Mouse (Mus musculus) ES-E14 (cell line): ENCODE measurements around the gene Hdac8. TPM values are rescaled to one million over a fixed set of nuclear protein-coding genes. Genes with fewer than 3 reads are reported as not detected.

Source experiments
- DNase-seq: peaks from one replicate; pipeline ENCODE4 v3.0.0-alpha.2; 2013; ENCODE audit warnings: low read depth, low spot score
- H3K27ac ChIP-seq: 2 replicates; pipeline ENCODE4 v1.5.1; 2012; ENCODE audit warnings: low read depth, mild to moderate bottlenecking, low read length, moderate library complexity, mixed read lengths; ENCODE audit not compliant: poor library complexity, insufficient read depth, severe bottlenecking
- H3K36me3 ChIP-seq: 2 replicates; pipeline ENCODE4 v1.6.1; 2012; ENCODE audit warnings: mild to moderate bottlenecking, low read length, moderate library complexity, mixed read lengths; ENCODE audit not compliant: control insufficient read depth, poor library complexity, insufficient read depth, severe bottlenecking
- H3K4me1 ChIP-seq, 2 experiments: fragments of 150-350 bp in 1 of 2; sonication (generic) in 1 of 2; 2 replicates each; pipeline ENCODE4 v1.6.1; 2012; ENCODE audit warnings: low read length in 2 of 2, mild to moderate bottlenecking in 1 of 2, mixed read lengths in 1 of 2; ENCODE audit not compliant: control insufficient read depth in 2 of 2, insufficient read depth in 2 of 2, poor library complexity in 1 of 2
- H3K4me3 ChIP-seq, 2 experiments: fragments of 150-350 bp in 1 of 2; sonication (generic) in 1 of 2; 2 replicates each; pipeline ENCODE4 v1.5.1; 2012; ENCODE audit warnings: low read length in 2 of 2, low read depth in 1 of 2, mild to moderate bottlenecking in 1 of 2, mixed read lengths in 1 of 2; ENCODE audit not compliant: insufficient read depth in 1 of 2, poor library complexity in 1 of 2, severe bottlenecking in 1 of 2
- H3K9ac ChIP-seq: 2 replicates; pipeline ENCODE4 v1.6.1; 2012; ENCODE audit warnings: low read depth, mild to moderate bottlenecking, low read length, mixed read lengths; ENCODE audit not compliant: poor library complexity, insufficient read depth, severe bottlenecking
- H3K9me3 ChIP-seq: fragments of 150-350 bp; sonication (generic); 2 replicates; pipeline ENCODE4 v1.6.1; 2012; ENCODE audit warnings: low read depth, mild to moderate bottlenecking, low read length; ENCODE audit not compliant: control insufficient read depth, insufficient read depth
- CHD2 ChIP-seq: IDR thresholded peaks from 2 replicates; pipeline ENCODE4 v1.6.1; 2014; ENCODE audit warnings: mild to moderate bottlenecking, low read depth, low read length, inconsistent platforms
- HCFC1 ChIP-seq: IDR thresholded peaks from 2 replicates; pipeline ENCODE4 v1.6.1; 2012; ENCODE audit warnings: low read length, inconsistent platforms, borderline replicate concordance; ENCODE audit not compliant: insufficient read depth
- MAFK ChIP-seq: IDR thresholded peaks from 2 replicates; pipeline ENCODE4 v1.6.1; 2014; ENCODE audit warnings: mild to moderate bottlenecking, low read depth, low read length, inconsistent platforms; ENCODE audit not compliant: insufficient read depth
- ZC3H11A ChIP-seq: IDR thresholded peaks from 2 replicates; pipeline ENCODE4 v1.6.1; 2012; ENCODE audit warnings: low read depth, mild to moderate bottlenecking, inconsistent platforms, low read length, borderline replicate concordance
- ZNF384 ChIP-seq: IDR thresholded peaks from 2 replicates; pipeline ENCODE4 v1.6.1; 2012; ENCODE audit warnings: low read depth, low read length, inconsistent platforms
- in situ Hi-C, 2 experiments: fragments of 600-800 bp; cut with MboI; formaldehyde crosslinking; loops; one replicate each; pipeline ENCODE4 v1.15.1; 2025; ENCODE audit warnings: low sequenced_read_pairs in 2 of 2, inconsistent platforms in 1 of 2; ENCODE audit not compliant: unreplicated experiment in 2 of 2
- total RNA-seq: library from RNA; depleted of rRNA; stranded (reverse); fragments of 300-350 nt; gene quantifications from 2 replicates; pipeline ENCODE4 v1.2.3, GENCODE M21; 2012

Gene Hdac8
- total RNA-seq, 1 experiment, result 4.0 TPM

DNA sequence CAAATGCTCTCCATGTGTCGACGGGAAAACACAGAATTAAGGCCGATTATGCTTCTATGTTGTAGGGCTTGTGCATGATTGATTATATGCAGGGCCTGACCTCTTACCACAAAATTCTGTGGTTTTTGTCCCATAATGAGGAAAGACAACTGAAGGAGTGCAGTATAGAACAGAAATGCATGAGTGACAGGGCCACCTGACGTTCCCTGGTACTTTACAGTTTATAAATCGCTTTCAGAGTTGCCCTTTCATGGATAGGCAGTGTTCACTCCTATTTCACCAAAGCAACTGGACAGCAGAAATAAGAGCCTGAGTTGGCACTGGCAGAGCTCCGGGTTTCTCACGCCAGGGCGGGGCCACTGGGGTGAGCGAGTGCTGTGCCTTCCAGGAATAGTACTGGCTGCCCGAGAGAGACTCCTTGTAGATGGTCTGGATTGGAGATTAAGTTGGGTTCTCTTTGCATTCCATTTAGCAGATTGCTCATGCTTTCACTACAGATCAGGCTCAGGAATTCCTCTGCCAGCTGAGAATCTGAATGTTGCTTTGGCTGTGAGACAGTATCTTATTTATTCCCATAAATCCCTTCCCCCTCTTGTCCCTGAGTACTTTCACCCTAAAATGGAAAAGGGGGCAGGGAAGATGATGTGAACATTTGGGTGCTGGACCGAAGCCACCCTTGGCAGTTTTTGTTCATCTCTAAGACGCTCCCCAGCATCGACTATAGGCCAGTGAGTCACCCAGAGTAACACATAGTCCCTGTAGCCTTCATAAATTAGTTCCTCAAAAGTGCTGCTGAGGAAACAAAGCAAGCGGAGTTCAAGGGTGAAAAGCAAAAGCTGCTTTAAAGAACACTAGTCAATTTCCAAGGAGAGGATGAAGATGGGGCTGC is 155.1 kb downstream of the Hdac8 start:
- no peak for TF ChIP-seq CHD2
- in situ Hi-C loops, result no loop called here
- H3K4me3 ChIP-seq, result no peak overlapping the region
- no peaks in the 10 kb centered on the region for H3K36me3 ChIP-seq
- no peak for DNase-seq
- no peak overlapping the region for H3K27ac ChIP-seq
- no peaks in the 10 kb centered on the region for H3K4me1 ChIP-seq
- no peaks in the 10 kb centered on the region for H3K9me3 ChIP-seq
- no peak overlapping the region for H3K9ac ChIP-seq

DNA sequence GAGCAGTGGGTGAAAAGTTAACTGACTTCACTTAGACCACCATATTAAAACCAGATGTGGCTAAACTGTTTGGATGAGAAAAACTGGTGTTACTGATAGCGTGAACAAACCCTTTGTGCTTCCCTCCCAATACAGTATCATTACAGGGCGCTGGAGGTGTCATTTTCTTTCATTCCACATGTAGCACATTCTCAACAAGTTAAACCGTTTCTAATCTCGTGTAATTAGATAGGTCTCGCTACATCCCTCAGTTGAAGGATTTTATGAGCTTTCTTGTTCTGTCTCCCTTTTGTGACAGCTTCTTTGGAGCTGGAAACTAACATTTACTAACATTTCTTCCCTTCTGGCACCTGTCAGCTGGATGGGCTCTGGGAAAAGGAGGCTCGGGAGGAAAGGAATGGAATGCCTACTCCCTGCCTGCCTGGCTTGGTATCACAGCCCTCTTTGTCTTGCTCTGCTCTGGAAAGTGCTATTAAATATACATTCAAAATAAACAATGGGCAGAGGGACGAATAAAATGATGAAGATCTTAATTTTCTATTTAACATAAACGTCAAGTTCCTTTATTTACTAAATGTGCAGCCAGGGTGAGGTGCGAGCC is 156.2 kb downstream of the Hdac8 start:
- Histone ChIP-seq H3K27ac (no peak overlapping the region), H3K4me1 (no peaks in the 10 kb centered on the region), H3K4me3 (no peak overlapping the region), H3K9me3 (no peaks in the 10 kb centered on the region), H3K36me3 (no peaks in the 10 kb centered on the region), H3K9ac (no peak overlapping the region)
- in situ Hi-C loops, result no loop called here
- no peak for TF ChIP-seq ZNF384
- TF ChIP-seq HCFC1, result no peak
- TF ChIP-seq ZC3H11A, result no peak
- no peak for TF ChIP-seq CHD2
- no peak for TF ChIP-seq MAFK
- DNase-seq, result no peak

DNA sequence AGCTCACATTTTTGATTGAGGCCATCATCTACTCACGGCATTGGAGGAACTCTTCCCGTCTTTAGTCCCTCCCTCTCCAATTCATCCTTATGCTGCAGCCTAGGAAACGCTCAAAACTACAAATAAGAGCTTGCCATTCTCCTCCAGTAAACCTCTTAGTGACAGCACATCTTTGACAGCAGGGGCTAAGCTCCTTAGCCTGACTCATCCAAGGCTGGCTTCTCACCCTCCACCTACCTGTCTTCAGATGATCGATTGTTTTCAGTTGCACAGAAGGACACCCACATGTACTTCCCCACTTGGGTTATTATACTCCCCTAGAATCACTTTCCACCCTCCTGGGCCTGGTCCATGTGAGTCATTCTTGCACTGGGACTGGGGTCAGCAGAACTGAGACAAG is 163.5 kb downstream of the Hdac8 start:
- no peaks in the 10 kb centered on the region for H3K36me3 ChIP-seq
- H3K9ac ChIP-seq, result no peak overlapping the region
- no peaks in the 10 kb centered on the region for H3K4me1 ChIP-seq
- no peaks in the 10 kb centered on the region for H3K9me3 ChIP-seq
- H3K27ac ChIP-seq, result no peak overlapping the region
- no peak for DNase-seq
- H3K4me3 ChIP-seq, result no peak overlapping the region
- in situ Hi-C loops, result no loop called here
- TF ChIP-seq MAFK, result no peak
- TF ChIP-seq ZC3H11A, result no peak
- no peak for TF ChIP-seq ZNF384
- TF ChIP-seq CHD2, result no peak
- no peak for TF ChIP-seq HCFC1

DNA sequence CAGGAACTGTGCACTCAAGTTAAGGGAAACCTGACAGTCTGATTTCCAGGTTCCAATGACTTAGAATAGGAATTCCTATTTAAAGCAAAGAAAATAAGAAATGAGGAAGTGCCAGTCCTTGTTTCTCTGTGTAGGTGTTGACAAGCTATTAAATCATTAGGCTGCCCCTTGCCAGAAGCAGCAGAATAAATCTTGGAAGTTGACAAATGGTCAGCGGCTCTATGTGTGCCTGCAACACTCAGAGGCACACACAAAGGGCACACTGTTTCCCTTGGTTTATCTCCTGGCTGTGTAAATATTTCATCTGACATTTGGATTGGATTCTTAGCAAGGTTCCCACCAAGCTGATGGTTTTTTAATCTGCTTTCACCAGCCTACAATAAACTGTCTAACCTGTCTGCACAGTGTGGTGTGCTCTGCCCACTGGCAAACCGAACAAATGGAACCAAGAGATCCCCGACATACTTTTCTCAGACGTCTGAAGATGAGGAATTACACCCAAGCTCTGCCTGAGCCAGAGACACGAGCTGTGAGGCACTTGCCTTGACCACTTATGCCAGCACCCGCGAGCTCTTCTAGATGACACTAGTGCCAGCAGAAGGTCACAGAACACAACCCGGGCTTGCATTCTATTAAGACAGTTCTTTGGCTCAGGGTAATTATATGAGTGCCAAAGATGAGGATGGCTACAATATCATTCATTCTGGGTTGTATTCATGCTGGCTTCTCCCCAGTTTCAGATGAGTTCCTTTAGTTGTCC is 165.6 kb downstream of the Hdac8 start:
- in situ Hi-C loops, result no loop called here
- H3K4me1 ChIP-seq, result no peaks in the 10 kb centered on the region
- no peak overlapping the region for H3K4me3 ChIP-seq
- H3K27ac ChIP-seq, result no peak overlapping the region
- TF ChIP-seq ZC3H11A, result no peak
- no peak for DNase-seq
- no peaks in the 10 kb centered on the region for H3K9me3 ChIP-seq
- H3K36me3 ChIP-seq, result no peaks in the 10 kb centered on the region
- no peak overlapping the region for H3K9ac ChIP-seq
